In the genomic region with DNA sequence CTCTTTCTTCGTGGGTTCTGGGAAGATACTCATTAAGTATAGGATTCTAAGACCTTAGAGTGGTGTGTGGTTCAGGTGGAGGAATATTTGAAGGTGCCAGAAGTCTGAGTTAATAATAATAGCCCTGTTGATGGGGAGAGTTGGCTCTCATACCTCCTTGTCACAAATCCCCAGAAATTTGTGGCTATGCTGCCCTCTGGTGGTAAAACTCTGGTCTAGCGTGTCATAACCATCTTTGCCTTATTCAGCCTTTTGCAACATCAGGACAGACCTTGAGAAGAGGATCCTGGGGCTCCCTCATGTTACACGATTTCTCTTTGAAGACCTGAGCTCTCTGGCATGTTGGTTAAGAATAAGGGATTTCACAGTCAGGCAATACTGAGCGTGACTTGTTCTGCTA, we compare ENCODE assay signal across 9 mouse cellular contexts. TPM values are rescaled to one million over a fixed set of nuclear protein-coding genes. Genes with fewer than 3 reads are reported as not detected.
DNase-seq lines count a peak whose midpoint lies in the region; ATAC-seq and TF ChIP-seq lines count a peak whose summit lies in the region.
"Had no signal": no experiment of that assay in that cellular context is flagged by ENCODE, and none has a peak within 500 bp of the region (broad histone marks: within the 10 kb centered on the region; RNA-seq: fewer than 3 reads in every experiment).

No protein-coding gene starts in this region.

- no peak overlapping the region for H3K4me2 ChIP-seq in midbrain, embryonic 11.5 days
- H3K4me2 ChIP-seq in midbrain, embryonic 16.5 days (ENCODE audit: low read length), result no peak overlapping the region

- no peaks in the 10 kb centered on the region for H3K9me3 ChIP-seq in midbrain, embryonic 11.5 days (ENCODE audit: control insufficient read depth, low read length)
- H3K9me3 ChIP-seq in midbrain, embryonic 16.5 days (replicated peaks; ENCODE audit: control insufficient read depth, low read length, poor library complexity, severe bottlenecking), result no peaks in the 10 kb centered on the region

- 13% methylated on average over 4 of the region's 4 CpGs for WGBS in midbrain, embryonic 11.5 days
- WGBS in midbrain, embryonic 16.5 days, result 16% methylated on average over 4 of the region's 4 CpGs

- peak; percentile 8 for ATAC-seq in midbrain, embryonic 11.5 days (ENCODE audit: low FRiP score)
- ATAC-seq in midbrain, embryonic 16.5 days, result no peak
- peak; percentile 29 to 33; a peak in 2 of 4 replicates for ATAC-seq in hematopoietic stem cell, adult 5-6 weeks (replicated peaks in 1 of 2; ENCODE audit: insufficient read depth in 1 of 2, low FRiP score in 2 of 2, low TSS enrichment in 1 of 2, low read depth in 1 of 2, poor library complexity in 2 of 2, severe bottlenecking in 2 of 2)

- H3K27ac ChIP-seq in midbrain, embryonic 11.5 days (ENCODE audit: low read depth, low read length), result no peak overlapping the region
- no peak overlapping the region for H3K27ac ChIP-seq in midbrain, embryonic 16.5 days (ENCODE audit: low read length)
- H3K27ac ChIP-seq in left cerebral cortex, adult 2 months, result peak overlapping the region; percentile 80; the same call in 1 of the 2 replicates

- H3K9ac ChIP-seq in midbrain, embryonic 11.5 days (ENCODE audit: low read length), result no peak overlapping the region
- H3K9ac ChIP-seq in midbrain, embryonic 16.5 days (ENCODE audit: low read depth, low read length), result no peak overlapping the region

- peaks cover 9% of the 10 kb centered on the region for H3K4me1 ChIP-seq in midbrain, embryonic 11.5 days (ENCODE audit: control insufficient read depth, insufficient read depth, low read length)
- H3K4me1 ChIP-seq in midbrain, embryonic 16.5 days (ENCODE audit: control insufficient read depth, insufficient read depth, low read length), result peaks cover 19% of the 10 kb centered on the region

- peak; percentile 97 for DNase-seq in midbrain, embryonic 11.5 days (ENCODE audit: low spot score, missing footprints)
- peak; percentile 77 to 94 for DNase-seq in adrenal gland, adult (ENCODE audit: inconsistent age in 2 of 2, low spot score in 1 of 2)
- peak; percentile 85 for DNase-seq in embryo, embryonic 9.5 days (ENCODE audit: extremely low spot score)
- DNase-seq in left cerebral cortex, adult 2 months (ENCODE audit: extremely low spot score in 1 of 2, low spot score in 2 of 2), result peak; percentile 74 to 80
- DNase-seq in monocyte, adult 2 months (ENCODE audit: low read depth in 1 of 2, low spot score in 2 of 2), result peak; percentile 62 to 73
- peak; percentile 76 for DNase-seq in testis, postnatal 10 days (ENCODE audit: low spot score)

- peaks cover 17% of the 10 kb centered on the region; the same call in 1 of the 2 replicates for H3K27me3 ChIP-seq in midbrain, embryonic 11.5 days (ENCODE audit: control insufficient read depth, insufficient read depth, low read length)
- H3K27me3 ChIP-seq in midbrain, embryonic 16.5 days (ENCODE audit: control insufficient read depth, insufficient read depth, low read depth, low read length), result no peaks in the 10 kb centered on the region

- peak; percentile 87 for TF ChIP-seq CTCF in left cerebral cortex, adult 2 months (IDR thresholded peaks at IDR 0.05)

- H3K36me3 ChIP-seq in midbrain, embryonic 11.5 days (ENCODE audit: control insufficient read depth, insufficient read depth, low read length), result peaks cover 5% of the 10 kb centered on the region; the same call in 1 of the 2 replicates
- H3K36me3 ChIP-seq in midbrain, embryonic 16.5 days (ENCODE audit: control insufficient read depth, insufficient read depth, low read length), result no peaks in the 10 kb centered on the region

- H3K4me3 ChIP-seq in midbrain, embryonic 11.5 days (ENCODE audit: low read depth, low read length), result no peak overlapping the region
- no peak overlapping the region for H3K4me3 ChIP-seq in midbrain, embryonic 16.5 days (ENCODE audit: low read depth, low read length)
- no peak overlapping the region for H3K4me3 ChIP-seq in left cerebral cortex, adult 2 months
- H3K4me3 ChIP-seq: erythroblast, embryonic 14.5 days had no signal

- intact Hi-C loops in left cerebral cortex, adult 2 months (cut with DNase I), result no loop called here

RNA-seq across cellular contexts. Expression of a gene that starts 2.5 kb away (rescaled TPM):
- polyA plus RNA-seq in midbrain, embryonic 11.5 days (2014; fragmentation: Nextera tagmentation; extraction: Ambion mirVana), result 19.4 and 24.3 TPM in 2 replicates
- 20.1 and 22.7 TPM in 2 replicates for polyA plus RNA-seq in midbrain, embryonic 16.5 days (2015; fragmentation: Nextera tagmentation; extraction: Ambion mirVana)
- 2.7 and 3.9 TPM in 2 replicates for total RNA-seq in hematopoietic stem cell, adult 5-6 weeks (2017)
- 10 to 100 TPM; 66.1 to 77.5 TPM for total RNA-seq in left cerebral cortex, adult 2 months (2021)

RNA-seq across cellular contexts. Expression of a gene that starts 24.1 kb away (rescaled TPM):
- polyA plus RNA-seq in midbrain, embryonic 11.5 days (2014; fragmentation: Nextera tagmentation; extraction: Ambion mirVana), result 15.9 and 18.1 TPM in 2 replicates
- polyA plus RNA-seq in midbrain, embryonic 16.5 days (2015; fragmentation: Nextera tagmentation; extraction: Ambion mirVana), result 5.8 and 7.4 TPM in 2 replicates
- total RNA-seq in hematopoietic stem cell, adult 5-6 weeks (2017), result 10.3 and 11.7 TPM in 2 replicates
- total RNA-seq in left cerebral cortex, adult 2 months (2021), result 1 to 10 TPM; 2.6 to 3.0 TPM

RNA-seq across cellular contexts. Expression of a gene that starts 32.0 kb away (rescaled TPM):
- 0.12 and 0.23 TPM in 2 replicates for polyA plus RNA-seq in midbrain, embryonic 11.5 days (2014; fragmentation: Nextera tagmentation; extraction: Ambion mirVana)
- polyA plus RNA-seq in midbrain, embryonic 16.5 days (2015; fragmentation: Nextera tagmentation; extraction: Ambion mirVana), result 0.40 and 0.64 TPM in 2 replicates
- 1.3 and 2.1 TPM in 2 replicates for total RNA-seq in hematopoietic stem cell, adult 5-6 weeks (2017)
- total RNA-seq in left cerebral cortex, adult 2 months (2021), result under 1 TPM; 0.40 to 0.66 TPM
- polyA plus RNA-seq: erythroblast, embryonic 14.5 days had no signal

Comparison
In these comparisons a context has a peak if more than half of its experiments do, and no peak if none do; other contexts are left out.
1. RNA of a gene that starts 2.5 kb away (total RNA-seq): 66.1 to 77.5 TPM in left cerebral cortex, adult 2 months; 2.7 to 3.9 TPM in hematopoietic stem cell, adult 5-6 weeks; every median in the first group is over 10 times any median in the second.
2. Peak in every context shown above with its lines, with median percentiles within 50 percentile points of each other: DNase-seq.